Mouse (Mus musculus): ENCODE results near the gene Ehd2. TPM values are rescaled to one million over a fixed set of nuclear protein-coding genes. Genes with fewer than 3 reads are reported as not detected.

The Ehd2 gene
- polyA plus RNA-seq, 1 experiment from 2014 or later: 3.9 TPM

DNA sequence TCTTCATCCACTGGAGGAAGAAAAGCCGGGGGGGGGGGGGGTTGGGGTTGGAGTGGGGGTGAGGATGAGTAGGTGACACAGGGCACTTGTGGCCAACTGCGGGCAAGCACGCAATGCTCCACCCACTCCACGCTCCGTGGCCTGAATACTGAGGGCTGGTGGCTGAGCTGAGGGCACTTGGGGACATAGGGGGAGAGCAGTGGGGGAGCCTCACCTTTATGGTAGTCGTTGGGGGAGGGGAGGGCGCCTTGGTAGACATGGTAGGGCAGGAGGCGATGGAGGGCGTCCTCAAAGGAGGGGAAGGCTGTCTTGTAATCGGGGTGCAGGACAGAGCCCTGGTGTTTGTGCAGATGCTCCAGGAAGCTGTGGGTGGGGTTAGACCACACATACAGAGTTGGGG, 8.1 kb upstream of the Ehd2 start:
- H3K27me3 ChIP-seq: no peaks in the 10 kb centered on the region
- H3K36me3 ChIP-seq: peaks cover 60% of the 10 kb centered on the region
- H3K9ac ChIP-seq: no peak overlapping the region
- peaks cover 8% of the 10 kb centered on the region for H3K4me1 ChIP-seq (replicated peaks)
- no peak overlapping the region for H3K4me3 ChIP-seq (replicated peaks)
- H3K27ac ChIP-seq: no peak overlapping the region
- H3K4me2 ChIP-seq: no peak overlapping the region
- DNase-seq (no peak), ATAC-seq (ENCODE audit: low read depth) (no peak)
- no peaks in the 10 kb centered on the region for H3K9me3 ChIP-seq (replicated peaks)
- 83% methylated on average over 10 of the region's 10 CpGs for WGBS (ENCODE audit: insufficient replicate concordance)

DNA sequence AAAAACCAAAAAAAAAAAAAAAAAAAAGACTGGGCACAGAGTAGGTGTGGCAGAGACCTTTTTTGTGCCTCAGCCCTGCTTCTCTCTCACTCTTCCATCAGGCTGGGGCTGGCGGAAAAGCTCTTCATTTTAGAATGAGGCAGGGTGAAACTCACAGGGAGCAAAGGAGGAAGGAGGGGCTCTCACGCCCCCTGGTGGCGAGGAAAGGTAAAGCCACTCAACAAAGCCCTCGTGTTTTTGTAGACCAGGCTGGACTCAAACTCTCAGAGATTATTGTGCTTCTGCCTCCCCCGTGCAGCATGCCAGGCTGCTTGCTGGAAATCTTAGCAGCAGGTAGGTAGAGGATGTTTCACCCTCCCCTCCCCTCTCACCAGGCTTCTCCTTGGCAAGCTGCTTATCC, 7.3 kb upstream of the Ehd2 start:
- ATAC-seq (ENCODE audit: low read depth): no peak
- H3K4me3 ChIP-seq (replicated peaks): no peak overlapping the region
- no peaks in the 10 kb centered on the region for H3K9me3 ChIP-seq (replicated peaks)
- H3K36me3 ChIP-seq: peaks cover 60% of the 10 kb centered on the region
- H3K27me3 ChIP-seq: no peaks in the 10 kb centered on the region
- 34% methylated on average over 5 of the region's 5 CpGs for WGBS (ENCODE audit: insufficient replicate concordance)
- peaks cover 8% of the 10 kb centered on the region for H3K4me1 ChIP-seq (replicated peaks)
- no peak overlapping the region for H3K4me2 ChIP-seq
- DNase-seq: peak; percentile 38
- no peak overlapping the region for H3K27ac ChIP-seq
- H3K9ac ChIP-seq: no peak overlapping the region

DNA sequence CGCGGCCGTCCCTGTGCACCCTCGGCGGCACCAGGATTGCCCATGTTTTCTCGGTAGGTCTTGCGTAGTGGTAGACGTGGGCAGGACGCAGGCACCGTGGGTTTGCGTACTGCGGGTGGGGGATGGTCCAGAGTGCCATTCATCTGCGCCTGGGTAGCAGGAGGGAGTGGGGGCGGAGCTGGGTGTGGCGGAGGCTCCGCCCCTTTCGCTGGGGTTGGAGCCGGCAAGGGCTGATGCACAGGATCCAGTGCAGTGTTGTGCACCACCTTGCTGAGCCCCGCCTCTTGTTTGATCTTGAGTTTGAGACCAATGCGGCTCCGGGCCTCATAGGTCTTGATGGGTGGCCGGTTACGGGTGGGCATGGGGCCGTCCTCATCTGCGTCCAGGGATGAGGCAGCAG, 4.9 kb upstream of the Ehd2 start:
- Histone ChIP-seq H3K4me3 (replicated peaks) (no peak overlapping the region), H3K9me3 (replicated peaks) (no peaks in the 10 kb centered on the region), H3K4me1 (replicated peaks) (peaks cover 13% of the 10 kb centered on the region), H3K9ac (no peak overlapping the region), H3K27ac (no peak overlapping the region), H3K36me3 (peaks cover 48% of the 10 kb centered on the region), H3K27me3 (no peaks in the 10 kb centered on the region), H3K4me2 (no peak overlapping the region)
- ATAC-seq (ENCODE audit: low read depth): no peak
- WGBS (ENCODE audit: insufficient replicate concordance): 81% methylated on average over 25 of the region's 25 CpGs
- no peak for DNase-seq

DNA sequence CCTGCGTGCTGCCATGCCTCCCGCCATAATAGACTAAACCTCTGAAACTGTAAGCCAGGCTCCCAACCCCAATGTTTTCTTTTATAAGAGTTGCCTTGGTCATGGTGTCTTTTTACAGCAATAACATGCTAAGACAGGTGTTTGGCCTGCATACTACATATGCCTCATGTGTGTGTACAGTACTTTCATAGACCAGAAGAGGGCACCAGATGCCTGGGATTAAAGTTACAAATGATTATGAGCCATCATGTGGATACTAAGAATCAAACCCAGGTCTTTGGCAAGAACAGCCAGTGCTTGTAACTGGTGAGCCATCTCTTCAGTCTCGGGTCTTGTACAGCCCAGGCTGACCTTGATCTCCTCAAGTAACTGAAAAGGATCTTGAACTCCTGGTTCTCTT, 2.3 kb upstream of the Ehd2 start:
- no peak for DNase-seq
- no peaks in the 10 kb centered on the region for H3K27me3 ChIP-seq
- H3K4me1 ChIP-seq (replicated peaks): peaks cover 19% of the 10 kb centered on the region
- H3K4me2 ChIP-seq: no peak overlapping the region
- 69% methylated on average over 3 of the region's 3 CpGs for WGBS (ENCODE audit: insufficient replicate concordance)
- no peak overlapping the region for H3K9ac ChIP-seq
- H3K36me3 ChIP-seq: peaks cover 33% of the 10 kb centered on the region
- no peak for ATAC-seq (ENCODE audit: low read depth)
- H3K4me3 ChIP-seq (replicated peaks): no peak overlapping the region
- no peak overlapping the region for H3K27ac ChIP-seq
- H3K9me3 ChIP-seq (replicated peaks): no peaks in the 10 kb centered on the region

DNA sequence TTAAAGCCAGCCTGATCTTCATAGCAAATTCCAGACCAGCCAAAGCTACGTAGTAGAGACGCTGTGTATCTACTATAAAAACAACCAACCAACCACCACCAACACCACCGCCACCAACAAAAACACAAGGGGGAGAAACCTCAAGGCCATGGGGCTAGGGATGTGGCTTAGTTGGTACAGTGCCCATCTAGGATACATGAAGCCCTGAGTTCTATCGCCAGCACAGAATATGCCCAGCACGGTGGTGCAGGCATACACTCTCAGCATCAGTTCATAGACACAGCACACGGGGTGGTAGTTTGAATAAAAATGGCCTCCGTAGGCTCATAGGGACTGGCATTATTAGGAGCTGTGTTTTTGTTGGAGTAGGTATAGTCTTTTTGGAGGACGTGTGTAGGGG, 955 bp upstream of the Ehd2 start:
- DNase-seq (no peak), ATAC-seq (ENCODE audit: low read depth) (no peak)
- Histone ChIP-seq H3K27ac (no peak overlapping the region), H3K4me3 (replicated peaks) (no peak overlapping the region), H3K9me3 (replicated peaks) (no peaks in the 10 kb centered on the region), H3K9ac (no peak overlapping the region), H3K4me1 (replicated peaks) (peaks cover 32% of the 10 kb centered on the region), H3K4me2 (no peak overlapping the region), H3K36me3 (peaks cover 22% of the 10 kb centered on the region), H3K27me3 (no peaks in the 10 kb centered on the region)
- WGBS (ENCODE audit: insufficient replicate concordance): 82% methylated on average over 8 of the region's 8 CpGs

DNA sequence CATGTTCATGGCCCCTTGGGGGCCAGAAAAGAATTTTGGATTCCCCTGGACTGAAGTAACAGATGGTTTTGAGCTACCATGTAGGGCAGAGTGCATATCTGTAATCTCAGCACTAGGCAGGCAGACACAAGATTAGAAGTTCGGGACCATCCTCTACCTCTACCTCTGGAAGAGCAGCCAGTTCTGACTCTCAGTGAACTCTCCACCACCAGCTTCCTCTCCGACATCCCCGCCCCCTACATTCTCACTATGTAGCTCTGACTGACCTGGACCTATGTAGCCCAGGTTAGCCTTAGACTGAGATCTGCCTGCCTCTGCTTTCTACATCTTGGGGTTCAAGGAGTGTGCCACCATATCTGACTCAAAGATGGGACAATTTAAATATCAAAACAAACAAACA, 878 bp downstream of the Ehd2 start:
- Histone ChIP-seq H3K4me1 (replicated peaks) (peaks cover 32% of the 10 kb centered on the region), H3K27ac (no peak overlapping the region), H3K27me3 (peaks cover 7% of the 10 kb centered on the region; the same call in 1 of the 2 replicates), H3K9ac (no peak overlapping the region), H3K36me3 (peaks cover 3% of the 10 kb centered on the region), H3K4me2 (peak overlapping the region; percentile 67), H3K9me3 (replicated peaks) (no peaks in the 10 kb centered on the region), H3K4me3 (replicated peaks) (peak overlapping the region; percentile 51; the same call in 1 of the 2 replicates)
- ATAC-seq (ENCODE audit: low read depth) (no peak), DNase-seq (no peak)
- 32% methylated on average over 3 of the region's 3 CpGs for WGBS (ENCODE audit: insufficient replicate concordance)

DNA sequence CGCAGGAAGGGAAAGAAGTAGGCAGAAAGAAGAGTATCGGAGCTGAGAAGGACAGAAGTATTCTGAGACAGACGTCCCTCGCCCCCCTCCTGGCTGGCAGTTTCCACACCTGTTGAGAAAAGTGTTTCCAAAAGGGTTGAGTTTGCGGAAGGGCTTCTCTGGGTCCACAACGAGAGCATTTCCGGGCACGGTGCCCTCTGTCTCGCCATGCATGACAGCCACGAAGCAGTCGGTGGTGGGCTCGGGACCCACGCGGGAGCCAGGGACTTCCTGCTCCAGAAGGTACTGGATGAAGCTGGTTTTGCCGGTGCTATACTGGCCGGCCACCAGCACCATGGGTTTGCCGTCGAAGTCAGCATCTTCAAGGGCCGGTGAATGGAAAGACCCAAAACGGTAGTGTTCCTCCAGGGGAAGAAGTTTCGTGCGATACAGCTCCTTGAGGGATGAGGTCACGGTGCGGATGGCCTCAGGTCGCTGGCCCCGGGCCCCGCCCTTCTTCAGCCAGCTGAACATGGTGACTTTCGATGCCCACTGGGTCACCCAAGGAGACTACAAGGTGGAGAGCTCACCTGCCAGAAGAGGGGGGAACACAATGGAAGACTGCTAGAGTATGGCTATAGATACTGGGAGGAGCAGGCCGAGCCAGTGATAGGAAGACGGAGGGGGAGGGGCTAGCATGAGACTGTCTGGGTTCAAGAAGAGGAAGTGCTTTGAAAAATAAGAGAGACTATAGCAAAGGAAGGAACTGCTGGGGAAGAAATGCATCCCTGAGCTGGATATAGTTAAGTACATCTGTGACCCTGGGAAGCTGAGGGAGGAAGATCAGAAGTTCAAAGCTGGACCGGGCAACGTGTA, 3.3 kb downstream of the Ehd2 start:
- Histone ChIP-seq H3K36me3 (no peaks in the 10 kb centered on the region), H3K9me3 (replicated peaks) (no peaks in the 10 kb centered on the region), H3K4me3 (replicated peaks) (no peak overlapping the region), H3K4me1 (replicated peaks) (peaks cover 32% of the 10 kb centered on the region), H3K27ac (no peak overlapping the region), H3K4me2 (no peak overlapping the region), H3K9ac (no peak overlapping the region), H3K27me3 (peaks cover 9% of the 10 kb centered on the region; the same call in 1 of the 2 replicates)
- ATAC-seq (ENCODE audit: low read depth): no peak
- WGBS (ENCODE audit: insufficient replicate concordance): 61% methylated on average over 32 of the region's 32 CpGs
- DNase-seq: no peak

DNA sequence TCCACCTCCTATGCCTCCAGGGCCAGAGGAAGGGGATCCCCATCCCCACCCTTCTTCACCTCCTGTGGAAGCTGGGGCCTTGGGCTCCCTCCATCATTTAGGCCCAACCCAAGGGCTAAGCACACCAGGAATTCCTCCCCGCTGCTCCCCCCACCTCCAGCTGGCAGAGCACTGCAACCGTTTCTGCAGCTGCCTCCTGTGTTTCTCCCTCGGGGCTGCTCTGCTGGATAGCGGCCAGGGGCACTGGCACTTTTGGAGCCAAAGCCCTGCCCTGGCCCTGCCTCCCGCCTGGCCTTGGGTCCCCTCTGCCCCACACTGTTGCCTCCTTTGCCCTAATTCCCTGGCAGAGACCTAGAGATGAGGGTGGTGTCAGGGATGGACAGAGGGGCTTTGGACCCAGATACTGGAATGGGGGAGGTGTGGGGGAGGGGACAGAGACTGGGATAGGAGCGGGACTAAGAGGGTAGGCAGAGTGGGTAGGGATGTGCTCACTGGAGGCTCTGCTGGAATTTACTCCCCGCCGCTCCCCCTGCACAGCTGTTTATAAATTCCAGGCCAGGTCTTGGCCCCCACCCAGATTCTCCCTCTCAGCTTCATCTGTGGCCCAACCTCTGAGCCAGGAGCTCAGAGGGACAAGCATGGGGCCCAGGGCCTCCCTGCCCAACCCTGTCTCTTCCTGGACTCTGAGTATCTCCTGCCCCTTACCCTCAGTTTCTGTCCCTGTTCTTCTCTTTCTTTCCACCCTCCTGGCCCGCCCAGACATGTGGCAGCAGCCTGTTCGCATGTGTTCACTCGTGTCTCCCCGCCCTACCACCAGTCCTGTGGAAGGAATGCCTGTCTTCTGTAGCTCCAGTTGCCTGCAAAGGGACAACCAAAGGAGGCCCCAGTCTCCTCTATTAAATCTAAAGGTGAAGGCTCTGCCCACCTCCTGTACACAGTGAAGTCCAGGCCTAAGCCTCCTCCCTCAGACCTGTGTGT, 4.8 kb downstream of the Ehd2 start:
- DNase-seq (no peak), ATAC-seq (ENCODE audit: low read depth) (no peak)
- Histone ChIP-seq H3K4me1 (replicated peaks) (peaks cover 30% of the 10 kb centered on the region), H3K36me3 (no peaks in the 10 kb centered on the region), H3K4me3 (replicated peaks) (no peak overlapping the region), H3K27ac (peak overlapping the region; percentile 2), H3K4me2 (no peak overlapping the region), H3K9me3 (replicated peaks) (no peaks in the 10 kb centered on the region), H3K9ac (no peak overlapping the region), H3K27me3 (peaks cover 10% of the 10 kb centered on the region)
- WGBS (ENCODE audit: insufficient replicate concordance): 59% methylated on average over 10 of the region's 12 CpGs

DNA sequence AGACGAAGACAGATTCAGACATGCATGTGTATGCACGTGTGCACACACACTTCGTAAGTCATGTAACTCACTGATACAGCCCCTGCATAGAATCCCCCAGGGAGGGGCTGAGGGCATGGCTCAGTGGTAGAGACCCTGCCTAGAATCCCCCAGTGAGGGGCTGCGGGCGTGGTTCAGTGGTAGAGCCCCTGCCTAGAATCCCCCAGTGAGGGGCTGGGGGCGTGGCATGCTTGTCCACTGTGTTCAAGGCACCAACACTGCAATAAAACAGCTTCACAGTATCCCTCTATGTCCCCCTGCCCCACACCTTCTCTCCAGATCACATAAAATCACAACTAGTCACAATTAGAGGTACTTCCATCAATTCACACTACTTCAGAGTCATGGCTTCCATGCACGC, 5.6 kb downstream of the Ehd2 start:
- Histone ChIP-seq H3K27me3 (peaks cover 18% of the 10 kb centered on the region), H3K9me3 (replicated peaks) (no peaks in the 10 kb centered on the region), H3K27ac (no peak overlapping the region; the same call in 1 of the 2 replicates), H3K4me1 (replicated peaks) (peaks cover 25% of the 10 kb centered on the region), H3K4me3 (replicated peaks) (no peak overlapping the region), H3K9ac (no peak overlapping the region), H3K4me2 (no peak overlapping the region), H3K36me3 (0 out of 2 replicates have a peak, but pooled peaks cover 3% of the 10 kb centered on the region)
- ATAC-seq (ENCODE audit: low read depth): no peak
- no peak for DNase-seq
- WGBS (ENCODE audit: insufficient replicate concordance): 66% methylated on average over 7 of the region's 7 CpGs

DNA sequence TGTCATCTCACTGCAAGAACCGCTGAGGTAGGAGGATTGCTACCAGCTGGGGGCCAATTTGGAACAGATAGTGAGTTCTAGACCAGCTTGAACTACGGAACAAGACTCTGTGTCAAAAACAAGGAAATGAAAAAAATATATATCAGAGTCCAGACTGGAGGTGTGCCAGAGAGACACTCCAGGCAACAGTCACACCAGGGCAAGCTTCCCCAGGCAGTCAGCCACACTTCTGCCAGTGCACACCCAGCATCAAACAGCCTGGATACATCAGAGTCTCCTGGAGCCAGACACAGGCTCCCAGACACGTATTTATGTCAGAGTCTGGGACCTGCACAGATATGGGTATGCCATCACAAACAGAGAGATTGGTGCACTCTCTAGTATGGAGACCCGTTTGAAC, 6.1 kb downstream of the Ehd2 start:
- Histone ChIP-seq H3K9ac (no peak overlapping the region), H3K27me3 (peaks cover 24% of the 10 kb centered on the region), H3K4me3 (replicated peaks) (no peak overlapping the region), H3K4me2 (no peak overlapping the region), H3K36me3 (0 out of 2 replicates have a peak, but pooled peaks cover 3% of the 10 kb centered on the region), H3K27ac (no peak overlapping the region), H3K4me1 (replicated peaks) (peaks cover 22% of the 10 kb centered on the region), H3K9me3 (replicated peaks) (no peaks in the 10 kb centered on the region)
- ATAC-seq (ENCODE audit: low read depth) (no peak), DNase-seq (no peak)
- WGBS (ENCODE audit: insufficient replicate concordance): 48% methylated on average over 4 of the region's 4 CpGs

DNA sequence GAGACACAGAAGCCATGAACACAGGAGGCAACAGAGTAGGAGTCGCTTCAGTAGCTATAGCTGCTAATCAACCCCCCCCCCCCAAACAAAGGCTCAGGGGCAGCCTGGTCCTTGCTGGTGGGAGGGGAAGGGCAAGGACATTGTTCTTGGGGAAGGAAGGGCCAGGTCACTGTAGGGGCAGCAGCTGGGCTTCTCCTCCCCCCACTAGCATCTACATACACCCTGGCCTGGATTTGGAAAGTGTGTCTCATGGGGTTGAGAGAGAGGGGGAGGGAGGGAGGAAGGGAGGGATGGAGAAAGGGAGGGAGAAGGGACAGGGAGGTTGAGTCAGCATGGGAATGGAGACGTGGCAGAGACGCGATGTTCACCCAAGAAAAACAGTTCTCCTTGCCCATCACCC, 6.7 kb downstream of the Ehd2 start:
- Histone ChIP-seq H3K4me3 (replicated peaks) (no peak overlapping the region), H3K9ac (no peak overlapping the region), H3K27ac (no peak overlapping the region), H3K4me2 (no peak overlapping the region), H3K9me3 (replicated peaks) (no peaks in the 10 kb centered on the region), H3K4me1 (replicated peaks) (peaks cover 27% of the 10 kb centered on the region), H3K27me3 (peaks cover 25% of the 10 kb centered on the region), H3K36me3 (0 out of 2 replicates have a peak, but pooled peaks cover 3% of the 10 kb centered on the region)
- no peak for DNase-seq
- no peak for ATAC-seq (ENCODE audit: low read depth)
- 62% methylated on average over 4 of the region's 4 CpGs for WGBS (ENCODE audit: insufficient replicate concordance)

All from liver, embryonic 13.5 days (tissue).